Mouse (Mus musculus) forebrain, embryonic 14.5 days (tissue): ENCODE measurements around the gene Erc2. TPM values are rescaled to one million over a fixed set of nuclear protein-coding genes. Genes with fewer than 3 reads are reported as not detected.
A peak's percentile ranks its signal among the peaks of the same experiment; 100 is the strongest.

ENCODE experiments used
- ATAC-seq: fragments of 200-750 bp; cut with Nextera tagmentation; 2 replicates; pipeline ENCODE4 v1.8.0; 2017; ENCODE audit warnings: mild to moderate bottlenecking, moderate library complexity
- DNase-seq: peaks from one replicate; pipeline ENCODE4 v3.0.0-alpha.2; 2015; ENCODE audit warnings: low spot score
- H3K27ac ChIP-seq: fragments of 300-500 bp; sonication (generic); 2 replicates; pipeline ENCODE4 v1.5.1; 2014; ENCODE audit warnings: low read depth, mild to moderate bottlenecking, control low read depth, low read length, moderate library complexity
- H3K27me3 ChIP-seq: fragments of 300-500 bp; sonication (generic); replicated peaks from 2 replicates; pipeline ENCODE4 v1.6.1; 2014; ENCODE audit warnings: low read length, control low read depth, mixed read lengths; ENCODE audit not compliant: control insufficient read depth, insufficient read depth
- H3K36me3 ChIP-seq: fragments of 300-500 bp; sonication (generic); 2 replicates; pipeline ENCODE4 v1.6.1; 2014; ENCODE audit warnings: low read length, control low read depth; ENCODE audit not compliant: control insufficient read depth, insufficient read depth
- H3K4me1 ChIP-seq: fragments of 300-500 bp; sonication (generic); 2 replicates; pipeline ENCODE4 v1.6.1; 2014; ENCODE audit warnings: antibody characterized with exemption, low read length, control low read depth; ENCODE audit not compliant: control insufficient read depth, insufficient read depth
- H3K4me2 ChIP-seq: fragments of 300-500 bp; sonication (generic); 2 replicates; pipeline ENCODE4 v1.6.1; 2014; ENCODE audit warnings: mild to moderate bottlenecking, control low read depth, low read length
- H3K4me3 ChIP-seq: fragments of 300-500 bp; sonication (generic); 2 replicates; pipeline ENCODE4 v1.5.1; 2014; ENCODE audit warnings: low read depth, low read length, control low read depth
- H3K9ac ChIP-seq: fragments of 300-500 bp; sonication (generic); 2 replicates; pipeline ENCODE4 v1.6.1; 2014; ENCODE audit warnings: mild to moderate bottlenecking, low read length, control low read depth, moderate library complexity
- H3K9me3 ChIP-seq: fragments of 300-500 bp; sonication (generic); replicated peaks from 2 replicates; pipeline ENCODE4 v1.6.1; 2016; ENCODE audit warnings: low read length, control low read depth, mixed read lengths; ENCODE audit not compliant: control insufficient read depth
- WGBS: fragments of 180-500 bp; shearing (Covaris S2); extraction: QIAGEN DNeasy Blood & Tissue Kit; methylation state at CpG from one replicate; pipeline ENCODE4 v1.1.7; 2014; 5-methylcytosine and 5-hydroxymethylcytosine counted together
- polyA plus RNA-seq: library from polyadenylated mRNA; unstranded; fragments of >200 nt; fragmentation: Nextera tagmentation; extraction: Ambion mirVana; gene quantifications from 2 replicates; pipeline ENCODE4 v1.2.1, GENCODE M21; 2014

Gene Erc2
- polyA plus RNA-seq, 1 experiment from 2014 or later = 40.6 TPM

DNA sequence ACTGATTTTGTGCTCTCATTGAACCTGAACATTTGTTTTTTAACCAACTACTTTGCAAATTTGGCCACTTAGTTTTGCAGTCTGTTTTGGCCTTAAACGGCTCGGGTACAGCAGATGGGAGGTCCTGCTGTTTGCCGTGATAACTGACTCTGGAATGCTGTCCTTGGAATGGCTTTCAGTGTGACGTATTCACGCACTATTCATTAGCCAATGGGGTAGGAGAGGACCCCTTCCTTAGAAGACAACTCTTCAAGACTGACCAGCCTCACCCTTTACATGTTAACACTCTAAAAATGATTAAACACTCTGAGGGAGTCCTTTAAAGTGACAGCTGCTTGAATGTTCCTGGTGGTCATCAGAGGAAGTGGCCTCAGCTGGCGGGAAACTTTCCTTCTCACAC, 178.5 kb downstream of the Erc2 start:
- Histone ChIP-seq H3K4me1 (peaks cover 7% of the 10 kb centered on the region; the same call in 1 of the 2 replicates), H3K36me3 (no peaks in the 10 kb centered on the region), H3K9ac (no peak overlapping the region), H3K27me3 (no peaks in the 10 kb centered on the region), H3K9me3 (no peaks in the 10 kb centered on the region), H3K4me3 (no peak overlapping the region), H3K4me2 (no peak overlapping the region), H3K27ac (no peak overlapping the region)
- ATAC-seq (no peak), DNase-seq (no peak)
- 72% methylated on average over 6 of the region's 6 CpGs for WGBS

- Histone ChIP-seq H3K27me3 (0 out of 2 replicates have a peak, but pooled peaks cover 1% of the 10 kb centered on the region), H3K27ac (no peak overlapping the region), H3K9me3 (no peaks in the 10 kb centered on the region), H3K4me1 (no peaks in the 10 kb centered on the region), H3K4me2 (no peak overlapping the region), H3K36me3 (no peaks in the 10 kb centered on the region), H3K9ac (no peak overlapping the region), H3K4me3 (no peak overlapping the region)
- ATAC-seq = no peak
- peak; percentile 48 for DNase-seq
- WGBS = 91% methylated on average over 3 of the region's 3 CpGs
These were observed 181.7 kb downstream of the Erc2 start for GRCm38 (mm10) chr14:27803961-27804360.

- DNase-seq = no peak
- Histone ChIP-seq H3K9ac (no peak overlapping the region), H3K27me3 (0 out of 2 replicates have a peak, but pooled peaks cover 3% of the 10 kb centered on the region), H3K4me2 (no peak overlapping the region), H3K4me3 (no peak overlapping the region), H3K9me3 (no peaks in the 10 kb centered on the region), H3K27ac (no peak overlapping the region), H3K4me1 (no peaks in the 10 kb centered on the region), H3K36me3 (no peaks in the 10 kb centered on the region)
- ATAC-seq = no peak
- WGBS = 13% methylated on average over 13 of the region's 13 CpGs
These were observed 182.8 kb downstream of the Erc2 start for GRCm38 (mm10) chr14:27805064-27805463.

DNA sequence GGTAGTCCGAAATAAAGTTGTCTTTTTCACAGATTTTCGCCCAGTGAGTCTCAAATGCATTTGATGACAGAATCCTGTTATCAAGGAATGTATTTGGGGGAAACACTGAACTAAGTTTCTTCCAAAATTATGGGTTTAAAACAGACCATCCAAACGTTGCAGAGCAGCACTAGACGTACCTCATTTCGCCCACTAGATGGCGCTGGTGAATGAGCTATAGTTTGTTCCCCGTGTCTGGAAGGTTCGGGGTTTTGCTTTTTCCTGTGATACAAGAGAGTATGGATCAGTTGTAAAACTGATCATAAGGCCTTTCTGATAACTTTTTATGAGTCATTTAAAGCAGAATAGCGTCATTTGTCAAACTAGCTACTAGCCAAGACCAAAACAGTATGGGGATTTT, 185.9 kb downstream of the Erc2 start:
- no peaks in the 10 kb centered on the region for H3K9me3 ChIP-seq
- no peak overlapping the region for H3K4me3 ChIP-seq
- WGBS = 5% methylated on average over 9 of the region's 9 CpGs
- H3K27ac ChIP-seq = no peak overlapping the region
- H3K4me2 ChIP-seq = no peak overlapping the region
- DNase-seq (peak; percentile 87), ATAC-seq (peak; percentile 79)
- H3K27me3 ChIP-seq = 0 out of 2 replicates have a peak, but pooled peaks cover 3% of the 10 kb centered on the region
- H3K4me1 ChIP-seq = no peaks in the 10 kb centered on the region
- H3K9ac ChIP-seq = no peak overlapping the region
- H3K36me3 ChIP-seq = no peaks in the 10 kb centered on the region

DNA sequence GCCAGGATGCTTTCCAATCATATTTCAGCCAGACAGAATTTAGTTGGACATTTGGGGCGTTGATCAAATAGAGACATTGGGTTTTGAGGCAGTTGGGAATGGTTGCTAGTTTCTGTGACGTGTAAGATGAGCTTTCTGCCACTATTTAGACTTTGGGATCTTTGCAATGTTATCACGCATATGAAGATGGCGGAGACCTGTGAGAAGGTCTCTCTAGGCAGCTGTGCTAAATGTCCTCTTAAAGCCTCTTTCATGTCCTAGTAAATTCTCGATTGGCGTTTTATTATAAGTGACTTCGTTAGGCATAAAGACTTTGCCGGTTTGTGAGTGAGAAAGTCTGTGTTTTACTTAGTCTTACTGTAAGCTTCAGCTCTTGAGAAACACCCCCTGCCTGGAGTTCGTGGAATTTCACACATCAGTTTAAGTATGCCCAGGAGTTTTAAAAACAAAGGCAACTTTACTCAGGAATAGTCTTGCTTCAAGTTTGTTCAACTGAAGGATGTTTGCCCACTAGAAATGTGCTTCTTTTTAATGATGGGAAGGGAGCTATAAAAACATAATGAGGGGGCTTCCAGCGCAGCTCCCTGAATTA, 186.4 kb downstream of the Erc2 start:
- H3K36me3 ChIP-seq = no peaks in the 10 kb centered on the region
- no peaks in the 10 kb centered on the region for H3K9me3 ChIP-seq
- WGBS = 51% methylated on average over 10 of the region's 10 CpGs
- ATAC-seq (no peak), DNase-seq (no peak)
- no peak overlapping the region for H3K4me2 ChIP-seq
- H3K4me3 ChIP-seq = no peak overlapping the region
- H3K9ac ChIP-seq = no peak overlapping the region
- H3K27me3 ChIP-seq = 0 out of 2 replicates have a peak, but pooled peaks cover 3% of the 10 kb centered on the region
- H3K27ac ChIP-seq = no peak overlapping the region
- no peaks in the 10 kb centered on the region for H3K4me1 ChIP-seq

DNA sequence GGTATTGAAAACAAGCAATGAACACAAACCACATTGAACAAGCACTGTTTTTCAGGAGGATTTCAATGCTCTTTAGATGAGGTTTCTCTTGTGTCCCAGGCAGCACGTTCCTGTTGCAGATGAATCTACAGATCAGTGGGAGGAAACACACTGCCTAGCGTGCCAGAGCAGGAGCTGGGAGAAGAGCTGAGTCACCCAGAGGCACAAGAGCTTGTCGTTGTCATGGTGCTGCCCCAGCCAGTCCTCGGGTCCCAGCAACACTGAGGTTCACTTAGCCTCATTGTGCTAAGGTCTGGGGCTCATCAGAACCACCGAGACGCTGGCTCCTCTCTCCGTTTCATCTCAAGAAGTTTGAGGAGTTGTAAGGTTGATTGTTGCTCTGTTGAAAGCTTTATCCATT, 188.6 kb downstream of the Erc2 start:
- DNase-seq = peak; percentile 39
- Histone ChIP-seq H3K27ac (no peak overlapping the region), H3K27me3 (0 out of 2 replicates have a peak, but pooled peaks cover 3% of the 10 kb centered on the region), H3K4me3 (no peak overlapping the region), H3K4me1 (no peaks in the 10 kb centered on the region), H3K9me3 (no peaks in the 10 kb centered on the region), H3K36me3 (no peaks in the 10 kb centered on the region), H3K9ac (no peak overlapping the region), H3K4me2 (no peak overlapping the region)
- 6% methylated on average over 7 of the region's 7 CpGs for whole genome bisulfite sequencing
- ATAC-seq = no peak

- Histone ChIP-seq H3K4me2 (no peak overlapping the region), H3K27me3 (0 out of 2 replicates have a peak, but pooled peaks cover 3% of the 10 kb centered on the region), H3K27ac (no peak overlapping the region), H3K4me1 (no peaks in the 10 kb centered on the region), H3K36me3 (no peaks in the 10 kb centered on the region), H3K4me3 (no peak overlapping the region), H3K9ac (no peak overlapping the region), H3K9me3 (no peaks in the 10 kb centered on the region)
- no peak for DNase-seq
- no peak for ATAC-seq
- 94% methylated on average over 3 of the region's 3 CpGs for WGBS
These were observed 189.4 kb downstream of the Erc2 start for GRCm38 (mm10) chr14:27811649-27812048.

DNA sequence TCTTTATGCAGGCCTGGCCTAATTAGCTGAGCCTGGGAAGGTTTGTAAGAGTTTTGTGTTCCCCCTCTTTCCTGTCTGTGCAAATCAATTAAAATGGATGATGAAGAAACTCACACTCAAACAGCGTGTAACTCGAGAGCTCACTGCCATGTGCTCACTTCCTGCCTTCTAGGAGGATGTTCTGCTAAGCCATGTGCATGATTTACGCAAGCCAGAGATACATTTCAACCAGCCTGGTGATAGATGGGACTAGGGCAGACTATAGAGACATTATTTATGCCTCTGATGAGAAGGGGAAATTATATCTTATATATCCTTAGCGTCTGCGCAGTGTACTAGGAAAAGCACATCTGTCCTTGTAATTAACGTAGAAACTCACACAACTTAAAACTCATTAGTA, 193.5 kb downstream of the Erc2 start:
- Histone ChIP-seq H3K4me3 (no peak overlapping the region), H3K9ac (no peak overlapping the region), H3K4me2 (no peak overlapping the region), H3K9me3 (no peaks in the 10 kb centered on the region), H3K36me3 (no peaks in the 10 kb centered on the region), H3K27me3 (no peaks in the 10 kb centered on the region), H3K27ac (no peak overlapping the region), H3K4me1 (no peaks in the 10 kb centered on the region)
- 41% methylated on average over 6 of the region's 6 CpGs for WGBS
- no peak for DNase-seq
- 0 out of 2 replicates have a peak, but pooled peaks have one; percentile 4 for ATAC-seq

- no peaks in the 10 kb centered on the region for H3K36me3 ChIP-seq
- no peak overlapping the region for H3K9ac ChIP-seq
- ATAC-seq (no peak), DNase-seq (no peak)
- no peak overlapping the region for H3K27ac ChIP-seq
- 94% methylated on average over 5 of the region's 5 CpGs for WGBS
- no peak overlapping the region for H3K4me3 ChIP-seq
- no peaks in the 10 kb centered on the region for H3K27me3 ChIP-seq
- H3K9me3 ChIP-seq = no peaks in the 10 kb centered on the region
- H3K4me1 ChIP-seq = no peaks in the 10 kb centered on the region
- H3K4me2 ChIP-seq = no peak overlapping the region
These were observed 196.8 kb downstream of the Erc2 start for GRCm38 (mm10) chr14:27818986-27819385.
